Mouse (Mus musculus) gastrocnemius, adult 8-10 months (tissue): ENCODE data around the gene Ifnlr1. TPM values are rescaled to one million over a fixed set of nuclear protein-coding genes. Genes with fewer than 3 reads are reported as not detected.
A peak's percentile ranks its signal among the peaks of the same experiment; 100 is the strongest.
"Not testable (repeated sequence)": the region's sequence is repeated elsewhere in the genome, so short reads cannot be mapped to it uniquely, and the experiment has no call there.

Source experiments
- DNase-seq, 2 experiments: peaks; one replicate each; pipeline ENCODE4 v3.0.0; 2022; ENCODE audit warnings: low spot score in 2 of 2
- total RNA-seq, 4 experiments: library from RNA; stranded (reverse); gene quantifications; 2 replicates each; pipeline ENCODE4 v1.2.4; 2022

Ifnlr1 gene
- under 1 TPM; 0.13 to 0.38 (median 0.28) TPM for total RNA-seq

DNA sequence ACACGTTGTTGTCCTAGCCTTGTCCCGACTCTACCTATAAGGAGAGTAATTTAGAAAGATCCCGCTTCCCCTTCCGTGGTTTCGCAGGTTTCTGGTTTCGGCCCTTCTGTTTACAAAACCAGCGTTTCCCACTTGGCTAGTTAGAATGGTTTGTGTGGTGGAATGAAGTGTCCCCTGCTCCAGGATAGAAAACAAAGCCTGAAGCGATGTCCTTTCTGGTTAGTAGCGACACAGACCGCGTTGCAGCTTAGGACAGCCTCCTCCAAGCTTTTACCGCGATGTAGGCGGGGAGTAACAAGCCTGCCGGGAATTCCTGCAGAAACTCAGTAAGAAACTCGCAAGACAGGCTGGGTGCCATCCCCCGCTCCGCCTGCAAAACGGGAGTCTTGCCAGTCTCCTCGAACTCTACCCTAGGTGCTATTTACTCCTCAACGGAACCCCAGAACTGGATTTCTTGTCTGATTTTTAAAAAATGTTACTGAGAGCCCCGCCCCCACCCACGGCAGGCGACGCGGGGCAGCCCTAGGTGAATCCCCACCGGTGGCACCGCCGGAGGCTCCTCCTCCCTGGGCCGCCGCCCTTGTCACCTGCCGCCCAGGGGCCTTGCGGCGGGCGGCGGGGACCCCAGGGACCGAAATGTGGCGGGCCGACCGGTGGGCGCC is at the start of gene Ifnlr1:
Gene Ifnlr1 (plus strand): TSS at position 382 of the 662 bp plus-strand sequence.
- no peak for DNase-seq

DNA sequence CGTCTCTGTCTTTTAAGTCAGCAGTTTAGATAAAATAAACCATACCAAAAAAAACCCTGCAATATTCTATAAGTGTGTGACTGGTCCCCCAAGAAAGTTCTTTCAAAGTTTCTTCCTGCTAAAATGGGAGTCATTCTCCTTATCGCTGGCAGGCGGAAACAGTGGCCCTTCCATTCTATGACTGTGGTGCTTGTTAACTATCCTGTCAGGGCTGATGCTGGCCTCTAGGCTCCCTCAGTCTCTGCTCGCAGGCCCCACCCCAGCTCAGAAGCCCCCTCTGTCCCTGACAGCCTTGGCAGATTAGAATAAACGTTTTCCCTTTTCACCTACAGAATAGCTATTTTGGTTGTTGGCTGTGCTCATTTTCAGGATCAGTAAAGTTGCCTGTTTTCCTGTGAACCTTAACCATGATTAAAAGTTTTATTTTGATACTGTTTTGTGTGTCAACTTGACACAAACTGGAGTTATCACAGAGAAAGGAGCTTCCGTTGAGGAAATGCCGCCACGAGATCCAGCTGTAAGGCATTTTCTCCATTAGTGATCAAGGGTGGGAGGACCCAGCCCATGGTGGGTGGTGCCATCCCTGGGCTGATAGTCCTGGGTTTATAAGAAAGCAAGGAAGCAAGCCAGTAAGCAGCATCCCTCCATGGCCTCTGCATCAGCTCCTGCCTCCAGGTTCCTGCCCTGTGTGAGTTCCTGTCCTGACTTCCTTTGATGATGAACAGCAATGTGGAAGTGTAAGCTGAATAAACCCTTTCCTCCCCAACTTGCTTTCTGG is 44.6 kb upstream of the Ifnlr1 start:
- DNase-seq, result not testable (repeated sequence)

DNA sequence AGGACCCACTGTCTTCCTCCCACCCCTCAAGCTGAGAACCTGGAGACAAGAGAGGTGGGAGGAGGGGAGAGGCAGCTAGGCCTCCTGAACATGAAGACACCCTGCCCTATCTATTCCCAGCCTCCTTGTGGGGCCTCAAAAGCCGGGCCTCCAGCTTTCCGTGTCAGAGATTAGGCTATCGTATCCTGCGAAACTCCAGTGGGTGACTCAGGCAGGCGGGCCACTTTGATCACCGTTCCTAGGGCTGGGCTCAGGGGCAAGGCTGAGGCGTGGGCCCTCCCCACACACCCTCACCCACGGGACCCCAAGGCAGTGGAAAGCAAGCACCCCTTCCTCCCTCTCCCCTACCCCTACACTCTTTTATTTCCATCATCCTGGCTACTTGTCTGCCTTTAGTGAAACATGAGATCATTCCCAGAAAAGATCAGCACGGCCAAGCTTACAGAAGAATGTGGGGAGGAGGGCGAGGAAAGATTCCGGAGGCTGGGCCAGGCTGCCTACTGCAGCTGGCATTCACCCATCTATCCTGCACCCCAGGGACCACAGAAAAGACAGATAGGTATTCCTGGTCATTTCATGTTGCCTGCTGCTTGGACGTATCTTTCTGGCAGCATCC is 41.0 kb upstream of the Ifnlr1 start:
- DNase-seq, result no peak

DNA sequence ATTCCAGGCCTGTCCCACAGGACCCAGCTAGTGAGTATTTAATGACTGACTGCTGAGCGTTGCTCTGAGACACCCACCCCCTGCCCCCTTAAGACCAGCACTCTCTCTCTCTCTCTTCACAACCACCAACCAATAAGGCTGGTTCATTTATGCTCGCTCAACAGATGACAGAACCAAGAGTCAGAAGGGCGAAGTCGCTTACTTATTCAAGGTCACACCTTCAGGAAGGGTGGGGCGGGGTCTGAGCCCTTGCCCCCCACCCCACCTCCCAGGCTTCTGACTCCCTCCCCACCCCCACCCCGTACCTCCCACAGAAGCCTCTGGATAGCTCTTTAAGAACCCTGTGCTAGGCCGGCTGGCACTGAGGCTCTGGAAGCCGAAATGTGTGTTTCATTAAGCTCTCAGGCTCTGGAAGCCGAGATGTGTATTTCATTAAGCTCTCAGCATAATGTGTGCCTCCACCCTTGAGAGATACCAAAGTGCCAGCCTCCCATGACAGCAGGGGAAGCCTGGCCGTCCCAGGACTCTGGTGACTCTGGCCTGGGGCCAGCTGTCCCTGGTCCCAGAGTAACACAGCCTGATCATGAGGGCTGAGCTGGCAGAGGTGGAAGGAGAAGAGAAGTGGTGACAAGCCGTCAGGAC is 33.0 kb upstream of the Ifnlr1 start:
- peak; percentile 62 to 65 for DNase-seq

DNA sequence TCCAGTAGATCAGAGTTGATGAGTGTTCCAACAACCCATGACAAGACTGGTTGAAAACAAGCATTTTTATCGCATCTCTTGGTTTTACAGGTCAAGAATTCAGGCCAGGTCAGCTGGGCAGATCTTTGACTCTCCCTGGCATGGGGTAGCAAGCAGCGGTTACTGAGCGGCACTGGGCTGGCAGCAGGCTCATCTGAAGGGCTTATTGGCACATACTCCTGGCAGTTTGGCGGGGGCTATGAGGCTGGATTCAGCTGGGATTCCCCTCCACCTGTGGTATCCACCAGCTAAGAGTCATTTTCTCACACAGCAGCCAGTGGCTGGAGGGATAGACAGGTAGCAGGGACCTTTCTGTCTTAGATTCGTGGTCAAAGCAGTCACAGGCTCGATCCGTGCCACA is 32.1 kb upstream of the Ifnlr1 start:
- DNase-seq, result no peak

DNA sequence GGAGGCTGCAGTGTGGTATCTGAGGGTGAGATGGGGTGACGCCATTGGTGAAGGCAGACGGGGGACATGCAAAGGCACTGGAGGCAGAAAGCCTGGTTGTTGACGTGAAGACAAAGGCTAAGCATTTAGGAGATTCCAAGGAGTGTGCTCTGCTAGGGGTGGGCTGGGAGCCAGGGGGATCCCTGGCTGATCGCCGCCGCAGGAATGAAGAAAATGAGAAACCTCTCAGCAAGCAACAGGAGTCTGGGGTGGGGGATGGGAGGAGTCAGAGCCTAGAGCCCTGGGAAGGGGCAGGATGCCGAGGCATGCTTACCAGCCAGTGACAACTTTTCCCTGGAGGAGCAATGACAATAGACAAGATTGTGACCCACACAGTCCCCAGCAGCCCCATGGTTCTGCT is 30.6 kb upstream of the Ifnlr1 start:
- DNase-seq, result no peak

DNA sequence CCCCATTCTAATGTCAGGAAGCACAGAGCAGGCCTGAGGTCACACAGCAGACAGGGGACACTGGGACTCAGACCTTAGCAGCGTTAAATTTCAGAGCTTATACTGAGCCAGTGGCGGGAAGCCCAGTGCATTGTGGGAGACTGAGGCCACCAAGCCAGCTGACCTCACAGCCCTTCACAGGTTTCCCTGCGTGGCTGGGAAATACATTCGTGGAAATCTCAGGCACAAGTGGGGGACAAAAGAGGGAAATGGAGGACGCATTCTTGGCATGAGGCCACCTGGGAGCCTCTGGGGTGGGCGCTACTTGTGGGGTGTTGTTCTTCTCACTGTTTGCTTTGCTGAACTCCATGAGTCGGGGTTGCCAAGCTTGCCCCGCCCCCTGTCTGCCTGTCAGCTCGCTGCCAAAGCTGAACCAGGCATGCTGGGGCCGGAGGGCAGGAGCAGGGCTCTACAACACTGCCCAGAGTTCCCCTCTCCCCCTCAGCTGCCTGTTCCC is 29.9 kb upstream of the Ifnlr1 start:
- no peak for DNase-seq

DNA sequence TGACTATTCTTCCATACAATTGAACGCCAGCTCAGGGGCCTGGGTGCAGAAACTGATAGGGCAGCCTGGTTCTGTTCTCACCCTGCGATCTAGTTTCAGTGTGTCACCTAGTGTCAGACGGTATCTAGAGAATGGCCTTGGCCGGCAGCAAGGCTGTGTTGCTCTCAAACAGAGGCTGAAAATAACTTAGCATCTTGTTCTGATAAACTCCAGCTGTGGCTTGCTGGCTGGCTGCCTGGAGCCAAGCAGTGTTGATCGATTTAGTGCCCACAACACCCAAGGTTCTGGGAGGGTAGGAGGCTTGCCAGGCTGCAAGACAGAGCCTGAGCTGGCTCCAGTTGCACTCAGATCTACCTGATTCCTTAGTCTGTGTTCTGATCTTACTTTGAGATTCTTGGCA is 27.6 kb upstream of the Ifnlr1 start:
- DNase-seq, result no peak

DNA sequence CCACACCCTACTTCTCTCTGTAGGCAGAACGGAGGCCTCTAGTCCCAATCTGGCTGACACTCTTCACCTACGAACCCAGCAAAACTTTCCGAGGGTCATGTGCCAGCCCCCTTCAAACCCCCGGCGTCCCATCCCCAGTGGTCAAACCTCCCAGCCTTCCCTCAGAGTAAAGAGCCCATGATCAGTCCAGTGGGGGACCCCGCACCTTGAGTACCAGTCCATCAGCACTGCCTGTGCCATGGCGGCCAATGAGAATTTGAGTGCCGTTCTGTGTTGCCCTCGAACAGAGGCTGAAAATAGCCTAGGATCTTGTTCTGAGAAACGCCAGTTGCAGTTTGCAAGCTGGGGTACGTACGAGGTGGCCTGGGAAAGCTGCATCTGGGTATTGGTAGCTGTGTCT is 27.2 kb upstream of the Ifnlr1 start:
- no peak for DNase-seq

DNA sequence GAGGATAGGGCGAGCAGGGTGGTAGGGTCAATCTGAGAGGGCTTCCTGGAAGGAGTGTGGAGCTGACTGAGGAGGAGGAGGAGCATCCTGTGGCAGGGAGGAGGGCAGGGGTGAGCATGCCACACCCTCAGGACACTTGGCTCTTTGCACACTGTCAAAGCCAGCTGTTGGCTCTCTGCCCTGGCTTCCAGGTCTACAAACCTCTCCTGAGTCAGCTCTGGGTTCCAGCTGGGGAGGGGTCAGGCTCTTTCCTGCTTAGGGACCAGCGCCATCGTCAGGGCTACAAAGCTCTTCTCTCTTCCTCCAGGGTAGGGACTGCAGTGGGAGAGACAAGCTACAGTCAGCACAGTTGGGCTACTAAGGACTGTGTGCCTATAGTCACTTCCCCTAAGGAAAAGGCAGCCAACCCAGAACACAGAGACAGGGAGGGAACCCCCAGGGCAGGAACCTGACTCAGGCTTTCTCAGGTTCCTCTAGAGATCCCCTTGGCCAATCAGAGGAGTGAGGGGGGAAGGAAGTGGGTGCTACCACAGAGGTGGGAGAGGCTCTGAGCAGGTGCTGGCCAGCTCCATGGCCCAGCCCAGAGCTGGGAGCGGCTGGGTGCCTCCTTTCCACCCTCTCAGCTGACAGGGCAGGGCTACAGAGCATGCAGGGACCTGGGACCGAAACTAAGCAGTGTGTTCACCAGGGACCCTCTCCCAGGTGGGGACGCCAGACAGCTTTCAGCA is 24.8 kb upstream of the Ifnlr1 start:
- DNase-seq, result no peak

DNA sequence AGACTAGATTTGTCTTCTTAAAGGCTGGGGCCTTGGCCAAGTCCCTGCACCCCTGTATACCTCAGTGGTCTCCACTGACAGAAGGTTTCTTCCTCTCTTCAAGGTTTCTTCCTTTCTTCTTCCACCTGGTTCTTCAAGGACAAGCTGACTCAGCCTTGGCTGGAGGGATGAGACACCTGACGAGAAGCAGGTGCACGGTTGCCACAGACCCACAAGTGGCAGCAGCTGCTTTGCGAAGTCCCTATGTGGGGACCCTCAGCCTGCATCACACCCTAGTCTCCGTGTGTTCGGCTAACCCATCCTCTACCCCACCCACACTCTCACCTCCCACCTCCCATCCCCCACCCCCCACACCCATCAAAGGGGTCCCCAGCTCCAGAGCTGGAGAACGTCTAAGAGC is 24.1 kb upstream of the Ifnlr1 start:
- DNase-seq, result no peak

DNA sequence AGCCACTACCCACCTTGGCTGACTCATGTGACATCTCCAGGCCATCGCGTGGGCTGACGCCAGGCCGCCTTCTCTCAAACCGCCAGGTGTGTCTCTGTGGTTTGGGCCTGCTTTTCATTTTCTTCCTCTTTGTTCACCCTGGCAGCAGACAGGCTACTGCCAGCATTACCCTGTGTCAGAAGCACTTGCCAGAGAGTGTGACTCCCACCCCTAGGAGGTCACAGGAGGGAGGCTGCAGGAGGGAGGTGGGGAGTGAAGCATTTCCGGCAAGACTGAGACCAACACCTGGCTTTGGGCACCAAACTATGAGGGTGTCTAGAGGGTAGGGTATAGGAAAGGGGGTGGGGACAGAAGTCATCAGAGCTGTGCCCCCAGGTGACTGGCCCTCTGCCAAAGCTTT is 21.4 kb upstream of the Ifnlr1 start:
- DNase-seq, result no peak

DNA sequence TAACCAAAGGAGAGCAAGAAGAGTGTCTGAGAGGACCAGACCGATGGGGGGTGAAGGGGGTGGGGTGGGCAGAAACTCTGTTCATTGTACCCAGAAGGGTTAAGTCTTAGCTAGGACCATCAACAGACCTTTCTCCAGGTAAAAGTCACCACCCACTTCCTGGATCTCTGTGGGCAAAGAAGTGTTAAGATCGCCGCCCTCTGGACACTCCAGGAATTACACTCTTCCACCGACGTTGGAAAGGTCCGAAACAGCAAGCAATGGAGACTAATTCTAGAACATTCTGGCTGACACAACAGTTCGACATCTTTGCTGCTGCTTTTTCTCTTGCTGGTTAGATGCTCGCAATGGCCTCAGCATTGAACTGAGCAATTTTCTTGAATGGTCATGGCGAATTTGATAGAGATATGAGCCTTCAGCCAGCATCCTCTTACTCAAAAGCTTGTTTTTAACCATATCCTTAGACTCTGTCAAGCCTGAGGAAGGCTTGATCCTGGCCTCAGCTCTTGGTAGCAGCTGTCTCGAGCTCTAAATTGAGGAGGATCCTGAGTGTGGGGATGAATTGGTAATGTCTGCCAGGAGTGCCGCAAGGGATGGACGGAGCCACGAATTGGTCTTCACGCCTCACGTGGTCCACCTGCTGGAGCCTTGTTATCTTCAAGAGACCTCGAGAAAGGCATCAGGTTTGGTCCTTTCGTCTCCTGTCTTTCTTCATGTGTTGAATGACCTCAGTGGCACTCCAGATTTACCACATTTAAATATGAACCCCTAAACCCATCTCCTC is 19.7 kb upstream of the Ifnlr1 start:
- no peak for DNase-seq

DNA sequence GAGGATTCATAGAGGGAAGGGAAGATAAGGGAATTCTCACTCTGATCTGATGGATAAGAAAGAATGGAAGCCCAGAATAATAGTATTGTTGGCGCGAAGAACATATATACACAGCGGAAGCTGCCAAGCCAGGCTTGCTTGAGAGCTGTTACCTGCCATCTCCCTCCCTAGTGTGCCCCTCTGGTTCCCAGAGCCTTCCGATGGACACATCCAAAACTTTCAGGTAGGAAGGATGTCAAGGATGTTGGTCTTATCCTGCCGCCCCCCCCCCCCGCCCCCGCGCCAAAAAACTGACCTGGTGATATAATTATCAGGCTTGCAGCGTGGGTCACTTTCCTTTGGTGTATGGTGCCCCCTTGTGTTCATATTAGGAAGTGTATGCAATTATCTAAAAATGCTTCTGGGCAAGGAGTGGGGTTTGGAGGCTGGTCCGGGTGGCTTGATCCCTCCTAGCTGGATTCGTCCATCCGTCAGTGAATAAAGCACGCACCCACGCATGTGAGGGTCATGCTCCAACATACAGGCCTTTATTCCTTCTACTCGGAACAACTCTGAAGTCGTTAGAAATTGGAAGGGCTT is 18.7 kb upstream of the Ifnlr1 start:
- no peak for DNase-seq

DNA sequence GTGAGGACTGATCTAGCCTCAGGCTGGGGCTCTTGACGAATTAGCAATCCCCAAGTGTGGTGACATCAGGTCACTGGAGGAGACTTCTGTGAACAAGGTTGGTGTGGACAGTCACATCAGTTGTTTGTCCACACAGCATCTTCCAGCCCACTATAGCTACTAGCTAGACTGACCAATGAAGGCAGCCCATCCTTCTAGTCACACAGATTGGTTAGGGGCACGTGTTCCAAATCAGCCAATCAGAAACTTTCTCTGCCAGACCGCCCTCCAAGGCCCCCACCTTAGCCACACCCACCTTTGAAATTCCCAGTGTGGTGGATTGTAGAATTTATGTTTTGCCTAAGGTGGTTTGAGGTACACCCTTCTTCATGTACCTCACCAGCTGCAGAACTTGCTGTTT is 12.6 kb upstream of the Ifnlr1 start:
- DNase-seq, result no peak

DNA sequence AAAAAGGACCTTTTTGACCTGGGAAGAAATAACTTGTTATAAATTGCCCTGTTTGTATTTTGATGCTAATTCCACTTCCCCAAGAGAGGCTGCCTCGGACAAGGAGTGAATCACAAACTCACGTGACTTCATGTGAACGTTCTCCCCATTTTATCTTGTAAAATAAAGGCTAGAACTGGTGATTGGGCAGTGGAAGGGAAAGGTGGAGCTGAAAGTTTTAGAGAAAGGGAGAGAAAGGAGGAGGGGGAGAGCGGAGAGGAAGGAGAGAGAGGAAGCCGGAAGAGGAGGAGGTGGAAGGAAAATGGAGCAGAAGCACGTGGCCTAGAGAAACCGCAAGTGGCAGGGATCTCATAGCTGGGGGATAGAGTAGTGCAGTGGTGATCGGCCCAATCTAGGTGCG is 11.1 kb upstream of the Ifnlr1 start:
- DNase-seq, result no peak

DNA sequence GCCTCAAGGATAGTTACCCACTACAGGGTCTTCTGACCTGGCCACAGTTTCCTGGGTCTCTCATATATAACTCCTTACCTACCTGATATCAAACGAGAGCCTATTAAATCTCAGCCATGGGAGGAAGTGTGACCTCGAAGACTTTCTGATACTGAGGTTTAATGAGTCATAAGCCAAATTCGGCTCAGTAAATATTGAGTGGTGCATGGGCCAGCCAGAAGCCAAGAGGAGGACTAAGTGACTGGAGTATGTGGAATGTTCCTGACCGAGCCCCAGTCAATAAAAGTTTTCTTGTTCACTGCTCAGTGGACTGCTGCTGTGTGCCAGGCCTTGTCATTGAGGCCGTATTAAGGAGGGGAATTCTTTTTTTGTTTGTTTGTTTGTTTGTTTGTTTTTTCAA is 9.6 kb upstream of the Ifnlr1 start:
- no peak for DNase-seq

DNA sequence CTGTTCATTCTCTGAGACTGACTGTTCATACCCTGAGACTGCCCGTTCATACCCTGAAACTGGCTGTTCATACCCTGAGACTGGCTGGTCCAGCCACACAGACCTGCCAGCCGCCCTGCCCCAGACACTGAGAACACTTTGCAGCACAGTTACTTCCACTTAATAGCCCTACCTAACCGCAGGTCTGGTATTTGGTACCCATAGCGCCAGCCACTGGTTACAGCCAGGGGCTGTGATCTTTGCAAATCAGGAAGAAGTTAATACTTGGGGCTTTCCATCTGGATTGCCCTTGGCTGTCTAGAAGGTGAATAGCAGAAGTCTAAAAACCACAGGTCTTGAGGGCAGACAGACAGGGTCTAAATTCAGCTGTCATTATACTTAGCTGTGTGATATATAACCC is 6.8 kb upstream of the Ifnlr1 start:
- no peak for DNase-seq

DNA sequence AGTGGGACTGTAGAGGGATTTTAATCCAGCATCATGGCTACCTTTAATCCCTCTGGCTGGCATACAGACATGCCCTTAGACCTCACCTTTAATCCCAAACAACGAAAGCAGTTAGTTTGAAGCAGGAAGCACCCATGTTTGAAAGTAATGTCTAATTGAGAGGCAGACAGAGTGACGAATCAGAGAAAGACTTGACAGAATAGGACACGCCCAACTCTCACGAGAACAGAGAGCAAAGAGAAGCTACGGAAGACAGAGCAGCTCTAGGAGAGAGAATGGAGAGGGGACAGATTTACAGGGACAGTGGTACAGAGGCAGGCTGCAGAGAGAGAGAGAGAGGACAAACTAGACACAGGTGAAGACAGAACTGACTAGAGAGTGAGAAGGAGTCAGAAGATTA is 4.3 kb upstream of the Ifnlr1 start:
- no peak for DNase-seq

DNA sequence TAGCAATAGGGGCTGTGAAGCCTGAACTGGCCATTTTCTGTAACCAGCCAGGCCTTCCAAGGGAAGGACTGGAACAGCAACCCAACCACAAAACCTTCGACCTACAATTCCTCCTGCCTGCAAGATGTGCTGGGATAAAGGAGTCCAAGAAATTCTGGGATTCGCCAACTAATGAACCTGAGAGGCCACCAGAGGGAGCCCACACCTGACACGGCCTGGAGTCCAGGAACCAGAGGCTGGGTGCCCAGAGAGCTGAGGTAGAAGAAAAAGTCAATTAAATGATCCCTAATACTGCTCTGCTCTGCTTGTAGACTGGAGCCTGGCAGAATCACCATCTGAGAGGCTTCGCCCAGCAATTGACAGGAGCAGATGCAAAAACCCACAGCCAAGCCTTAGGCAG is 2.5 kb upstream of the Ifnlr1 start:
- no peak for DNase-seq
